Mouse (Mus musculus): ENCODE data around the gene Sel1l3. TPM values are rescaled to one million over a fixed set of nuclear protein-coding genes. Genes with fewer than 3 reads are reported as not detected.
A peak's percentile ranks its signal among the peaks of the same experiment; 100 is the strongest.

Gene Sel1l3
- total and polyA plus RNA-seq, 3 experiments = 0.01 TPM; not detected in 2

- TF ChIP-seq CHD2 (IDR thresholded peaks at IDR 0.05; ENCODE audit: low read length) (no peak), EP300 (IDR thresholded peaks at IDR 0.05; ENCODE audit: low read depth in 1 of 2, low read length in 2 of 2) (no peak), GATA1 (IDR thresholded peaks at IDR 0.05; ENCODE audit: low read depth, low read length) (no peak), MAZ (IDR thresholded peaks at IDR 0.05; ENCODE audit: low read depth, low read length) (no peak), JUND (IDR thresholded peaks at IDR 0.05; ENCODE audit: low read depth, low read length) (no peak), CTCF (IDR thresholded peaks at IDR 0.05 in 2 of 3, conservative IDR thresholded peaks at IDR 0.05 in 1 of 3; ENCODE audit: control insufficient read depth in 1 of 3, insufficient read depth in 1 of 3, low read depth in 2 of 3, low read length in 3 of 3, poor library complexity in 1 of 3, severe bottlenecking in 1 of 3) (no peak), KAT2A (conservative IDR thresholded peaks at IDR 0.05; ENCODE audit: low read depth, low read length) (no peak), ZNF384 (IDR thresholded peaks at IDR 0.05; ENCODE audit: low read depth, low read length) (no peak), USF1 (IDR thresholded peaks at IDR 0.05; ENCODE audit: low read depth, low read length) (no peak), NRF1 (IDR thresholded peaks at IDR 0.05; ENCODE audit: insufficient read depth, low read depth, low read length, poor library complexity, severe bottlenecking) (no peak), MYC (IDR thresholded peaks at IDR 0.05; ENCODE audit: low read depth, low read length) (no peak), RAD21 (IDR thresholded peaks at IDR 0.05; ENCODE audit: low read depth, low read length) (no peak), CHD1 (IDR thresholded peaks at IDR 0.05; ENCODE audit: low read depth, low read length) (no peak), TAL1 (IDR thresholded peaks at IDR 0.05; ENCODE audit: low read length) (no peak), NELFE (IDR thresholded peaks at IDR 0.05; ENCODE audit: low read depth, low read length) (no peak), BHLHE40 (IDR thresholded peaks at IDR 0.05; ENCODE audit: borderline replicate concordance, low read depth, low read length) (no peak), HCFC1 (IDR thresholded peaks at IDR 0.05; ENCODE audit: low read depth, low read length) (no peak), POLR2A (IDR thresholded peaks at IDR 0.05; ENCODE audit: control insufficient read depth in 1 of 2, insufficient read depth in 1 of 2, low read depth in 1 of 2, low read length in 2 of 2, poor library complexity in 1 of 2) (no peak), TBP (IDR thresholded peaks at IDR 0.05; ENCODE audit: low read depth, low read length) (no peak), MXI1 (IDR thresholded peaks at IDR 0.05; ENCODE audit: low read depth, low read length) (no peak)
- peak overlapping the region; percentile 39 to 43; a peak in 3 of 4 replicates for H3K4me3 ChIP-seq (ENCODE audit: control insufficient read depth in 1 of 2, insufficient read depth in 1 of 2, low read depth in 2 of 2, low read length in 2 of 2)
Observed at GRCm38 (mm10) chr5:53258038-53258786, 44.5 kb upstream of the Sel1l3 start.

DNA sequence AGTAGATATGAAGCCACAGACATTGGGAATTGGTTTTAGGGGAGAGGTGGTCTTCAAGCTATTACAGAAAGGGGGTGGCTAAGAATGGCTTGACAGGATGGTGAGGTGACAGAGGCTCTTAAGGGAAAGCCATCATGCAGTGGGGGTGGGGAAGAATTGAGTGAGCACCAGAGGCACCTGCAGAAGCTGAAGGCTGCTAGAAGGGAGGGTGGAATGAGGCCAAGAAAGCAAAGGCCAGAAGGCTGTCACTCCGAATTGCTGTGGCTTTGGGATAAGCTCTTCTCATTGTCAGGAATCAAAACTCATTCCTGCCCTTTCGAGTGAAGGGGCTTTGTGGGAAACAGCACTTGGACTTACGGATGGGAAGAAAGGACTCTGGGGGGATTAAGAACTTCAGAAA lies 41.1 kb upstream of the Sel1l3 start:
- no peak for TF ChIP-seq USF1 (IDR thresholded peaks at IDR 0.05; ENCODE audit: low read depth, low read length)
- no peak for TF ChIP-seq POLR2AphosphoS2 (IDR thresholded peaks at IDR 0.05; ENCODE audit: low read length)
- TF ChIP-seq MAFK (IDR thresholded peaks at IDR 0.05; ENCODE audit: borderline replicate concordance, low read depth, low read length) = no peak
- TF ChIP-seq EP300 (IDR thresholded peaks at IDR 0.05; ENCODE audit: low read depth in 1 of 2, low read length in 2 of 2) = no peak
- no peak for TF ChIP-seq TAL1 (IDR thresholded peaks at IDR 0.05; ENCODE audit: low read length)
- TF ChIP-seq KAT2A (conservative IDR thresholded peaks at IDR 0.05; ENCODE audit: low read depth, low read length) = no peak
- TF ChIP-seq ZC3H11A (IDR thresholded peaks at IDR 0.05; ENCODE audit: low read depth, low read length) = no peak
- no peak for TF ChIP-seq RCOR1 (IDR thresholded peaks at IDR 0.05; ENCODE audit: low read depth, low read length)
- no peak for TF ChIP-seq MXI1 (IDR thresholded peaks at IDR 0.05; ENCODE audit: low read depth, low read length)
- TF ChIP-seq CHD1 (IDR thresholded peaks at IDR 0.05; ENCODE audit: low read depth, low read length) = no peak
- TF ChIP-seq JUND (IDR thresholded peaks at IDR 0.05; ENCODE audit: low read depth, low read length) = no peak
- no peak for TF ChIP-seq MAZ (IDR thresholded peaks at IDR 0.05; ENCODE audit: low read depth, low read length)
- no peak for TF ChIP-seq CTCF (IDR thresholded peaks at IDR 0.05 in 2 of 3, conservative IDR thresholded peaks at IDR 0.05 in 1 of 3; ENCODE audit: control insufficient read depth in 1 of 3, insufficient read depth in 1 of 3, low read depth in 2 of 3, low read length in 3 of 3, poor library complexity in 1 of 3, severe bottlenecking in 1 of 3)
- TF ChIP-seq HCFC1 (IDR thresholded peaks at IDR 0.05; ENCODE audit: low read depth, low read length) = no peak
- TF ChIP-seq MYC (IDR thresholded peaks at IDR 0.05; ENCODE audit: low read depth, low read length) = no peak
- no peak for TF ChIP-seq USF2 (IDR thresholded peaks at IDR 0.05; ENCODE audit: borderline replicate concordance in 1 of 2, insufficient read depth in 1 of 2, low read depth in 1 of 2, low read length in 2 of 2)
- no peak for TF ChIP-seq ZKSCAN1 (IDR thresholded peaks at IDR 0.05; ENCODE audit: low read depth, low read length)
- no peak for TF ChIP-seq GATA1 (IDR thresholded peaks at IDR 0.05; ENCODE audit: low read depth, low read length)
- no peak for TF ChIP-seq RAD21 (IDR thresholded peaks at IDR 0.05; ENCODE audit: low read depth, low read length)
- H3K9ac ChIP-seq (ENCODE audit: control insufficient read depth, low read depth, low read length, poor library complexity, severe bottlenecking) = no peak overlapping the region
- no peak overlapping the region for H3K4me3 ChIP-seq (ENCODE audit: control insufficient read depth in 1 of 2, insufficient read depth in 1 of 2, low read depth in 2 of 2, low read length in 2 of 2)
- no peaks in the 10 kb centered on the region for H3K36me3 ChIP-seq (ENCODE audit: control insufficient read depth in 1 of 2, insufficient read depth in 2 of 2, low read length in 2 of 2)
- DNase-seq (ENCODE audit: low read depth, low spot score) = no peak
- no peaks in the 10 kb centered on the region for H3K79me2 ChIP-seq (ENCODE audit: control insufficient read depth, insufficient read depth, low read length, poor library complexity)
- H3K9me3 ChIP-seq (replicated peaks; ENCODE audit: insufficient read depth, low read length) = no peaks in the 10 kb centered on the region
- no peaks in the 10 kb centered on the region for H3K27me3 ChIP-seq (ENCODE audit: control insufficient read depth in 1 of 2, insufficient read depth in 2 of 2, low read length in 2 of 2)
- no peak overlapping the region for H3K27ac ChIP-seq (ENCODE audit: control insufficient read depth, low read depth, low read length)
- no peaks in the 10 kb centered on the region for H3K4me1 ChIP-seq (ENCODE audit: control insufficient read depth in 1 of 2, insufficient read depth in 2 of 2, low read length in 2 of 2)

More at GRCm38 (mm10) chr5:53258038-53258786, 44.5 kb upstream of the Sel1l3 start:
- Histone ChIP-seq H3K4me1 (ENCODE audit: control insufficient read depth in 1 of 2, insufficient read depth in 2 of 2, low read length in 2 of 2) (no peaks in the 10 kb centered on the region), H3K9me3 (replicated peaks; ENCODE audit: insufficient read depth, low read length) (no peaks in the 10 kb centered on the region), H3K79me2 (ENCODE audit: control insufficient read depth, insufficient read depth, low read length, poor library complexity) (no peaks in the 10 kb centered on the region), H3K36me3 (ENCODE audit: control insufficient read depth in 1 of 2, insufficient read depth in 2 of 2, low read length in 2 of 2) (no peaks in the 10 kb centered on the region), H3K27me3 (ENCODE audit: control insufficient read depth in 1 of 2, insufficient read depth in 2 of 2, low read length in 2 of 2) (no peaks in the 10 kb centered on the region), H3K27ac (ENCODE audit: control insufficient read depth, low read depth, low read length) (no peak overlapping the region), H3K9ac (ENCODE audit: control insufficient read depth, low read depth, low read length, poor library complexity, severe bottlenecking) (peak overlapping the region; percentile 11; the same call in 1 of the 2 replicates)
- DNase-seq (ENCODE audit: low read depth, low spot score) = peak; percentile 19

Data from MEL (cell line).